Mouse (Mus musculus) CD4-positive helper T cell, adult 2 months (primary cell): ENCODE measurements around the gene Ankar.
A peak's percentile ranks its signal among the peaks of the same experiment; 100 is the strongest.

Experiments
- DNase-seq: peaks from one replicate; pipeline ENCODE4 v3.0.0-alpha.2; 2012; ENCODE audit warnings: low read depth, missing footprints, low spot score

The Ankar gene

GRCm38 (mm10) chr1:72711684-72712083, 11.3 kb upstream of the Ankar start:
- DNase-seq, result no peak

- peak; percentile 96 for DNase-seq
These were observed 10.6 kb upstream of the Ankar start, which contains the start of gene Rpl37a for GRCm38 (mm10) chr1:72710753-72711653. Gene Rpl37a (plus strand): TSS chr1:72711290.

- no peak for DNase-seq
These were observed 7.1 kb upstream of the Ankar start for GRCm38 (mm10) chr1:72707525-72707924.

GRCm38 (mm10) chr1:72698651-72699050, 1.7 kb downstream of the Ankar start:
- DNase-seq, result no peak

- DNase-seq, result peak; percentile 16
These were observed 4.1 kb downstream of the Ankar start for GRCm38 (mm10) chr1:72696256-72696655.

GRCm38 (mm10) chr1:72673070-72673469, 27.3 kb downstream of the Ankar start:
- DNase-seq, result no peak

DNA sequence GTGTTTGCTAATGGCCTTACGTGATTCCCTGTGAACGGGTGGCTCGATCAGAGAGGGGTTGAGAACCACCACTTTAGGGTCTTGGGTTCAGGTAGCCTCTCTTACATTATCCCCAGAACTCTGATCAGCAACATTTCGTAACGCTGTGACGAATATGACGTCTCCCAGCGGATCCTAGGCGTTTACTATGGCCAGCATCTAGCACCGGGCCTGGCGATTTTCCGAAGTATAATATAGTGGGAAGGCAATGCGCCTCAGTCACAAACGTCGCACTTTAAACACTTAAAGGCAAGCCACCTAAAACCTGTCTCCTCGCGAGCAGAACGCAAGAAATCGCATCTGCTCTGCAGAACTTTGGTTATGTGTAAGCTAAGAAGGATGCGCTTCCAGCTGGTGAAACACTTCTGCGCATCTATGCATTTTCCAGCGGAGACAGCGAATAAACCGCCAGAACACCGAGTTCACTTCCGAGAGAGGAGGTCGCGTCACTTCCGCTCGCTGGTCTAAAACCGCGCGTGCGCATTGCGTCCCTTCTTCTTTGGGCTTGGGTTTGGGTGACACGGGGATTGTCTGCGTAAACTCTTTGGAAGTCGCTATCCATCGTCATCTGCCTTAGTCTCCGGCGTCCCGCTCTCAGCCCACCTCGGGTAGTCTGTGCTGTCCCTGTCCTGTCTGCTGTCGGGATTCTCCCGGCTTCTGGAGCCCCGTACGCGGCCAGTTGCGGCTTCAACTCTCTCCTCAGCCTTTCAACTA, 59.5 kb downstream of the Ankar start:
- DNase-seq, result peak; percentile 3

DNA sequence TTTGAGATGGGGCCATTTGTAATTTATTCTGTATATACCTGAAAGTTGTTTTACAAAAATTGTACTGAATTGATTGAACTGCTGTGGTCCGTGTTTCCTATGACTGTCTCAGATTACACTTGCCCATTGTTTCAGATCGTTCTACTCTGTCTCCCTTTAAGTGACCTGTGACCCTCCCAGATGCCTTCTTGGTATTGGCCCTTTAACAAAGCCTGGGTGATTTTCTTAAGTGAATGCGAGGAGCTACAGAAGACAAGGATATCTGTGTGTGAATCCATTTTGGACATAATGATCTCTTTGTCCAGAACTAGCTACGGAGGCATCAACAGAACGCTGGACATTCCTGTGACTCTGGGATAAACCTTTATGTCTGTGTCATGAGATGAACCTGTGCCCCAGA, 65.2 kb downstream of the Ankar start:
- DNase-seq, result no peak

- DNase-seq, result no peak
These were observed 88.2 kb downstream of the Ankar start for GRCm38 (mm10) chr1:72612172-72612571.

GRCm38 (mm10) chr1:72609887-72610877, 90.2 kb downstream of the Ankar start:
- DNase-seq, result no peak

- DNase-seq, result no peak
These were observed 91.2 kb downstream of the Ankar start for GRCm38 (mm10) chr1:72609129-72609528.

DNA sequence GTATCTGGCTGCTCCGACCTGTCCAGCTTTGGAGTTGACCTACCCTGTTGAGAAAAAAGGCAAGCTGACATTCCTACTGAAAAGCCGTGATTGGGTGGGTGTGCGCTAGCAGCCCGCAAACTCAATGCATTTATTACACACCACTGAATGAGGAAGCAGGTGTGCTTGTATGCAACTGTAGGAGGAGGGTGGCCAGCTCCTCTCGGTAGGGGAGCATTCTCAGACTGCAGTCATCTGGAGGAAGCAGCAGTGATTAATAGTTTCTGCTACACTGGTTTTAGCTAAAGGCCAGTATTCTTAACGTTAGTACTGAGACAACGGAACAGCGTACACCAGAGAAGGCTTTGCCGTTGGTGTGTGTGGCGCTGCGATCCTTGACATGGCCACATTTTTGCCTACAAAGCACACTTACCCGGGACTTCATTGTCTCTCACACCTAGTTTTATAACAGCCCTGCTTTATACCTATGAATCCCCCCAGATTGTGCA, 94.1 kb downstream of the Ankar start:
- DNase-seq, result no peak

DNA sequence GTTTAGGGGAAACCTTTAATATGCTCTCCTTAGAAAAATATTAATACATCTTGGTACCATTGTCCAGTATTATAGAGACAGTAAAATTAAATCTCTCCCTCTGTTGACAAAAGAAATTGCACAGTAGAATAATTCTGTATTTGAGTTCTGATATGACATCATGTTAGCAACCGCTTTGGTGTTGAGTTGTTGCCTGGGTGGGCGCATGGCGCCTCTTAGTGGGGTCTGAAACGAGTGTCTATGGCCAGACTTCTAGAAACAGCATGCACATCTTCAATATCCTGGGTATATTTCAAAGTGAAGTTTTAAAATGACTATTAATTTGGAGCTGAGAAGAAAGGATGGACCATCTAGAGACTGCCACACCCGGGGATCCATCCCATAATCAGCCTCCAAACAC, 97.6 kb downstream of the Ankar start:
- DNase-seq, result no peak

GRCm38 (mm10) chr1:72602186-72602585, 98.2 kb downstream of the Ankar start:
- no peak for DNase-seq

DNA sequence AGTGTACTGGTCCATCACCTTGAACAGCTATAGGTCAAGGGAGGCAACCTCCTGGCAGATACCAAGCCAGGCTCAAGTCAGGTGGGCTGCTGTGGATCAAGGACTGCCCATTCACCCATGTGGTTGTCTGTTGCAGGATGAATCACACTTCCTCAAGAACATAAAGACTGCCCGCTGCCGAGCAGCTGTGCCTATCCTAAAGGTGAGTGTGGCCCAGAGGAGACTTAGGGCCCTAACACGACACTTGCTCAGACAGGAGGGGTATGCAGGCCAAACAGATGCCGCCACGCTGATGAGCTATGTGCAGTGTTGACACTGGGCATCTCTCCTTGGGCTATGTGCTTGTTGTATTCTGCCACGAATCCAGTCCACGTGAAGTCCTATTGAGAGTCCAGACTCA, 99.1 kb downstream of the Ankar start:
- DNase-seq, result no peak

GRCm38 (mm10) chr1:72600778-72601177, 99.6 kb downstream of the Ankar start:
- DNase-seq, result no peak

DNA sequence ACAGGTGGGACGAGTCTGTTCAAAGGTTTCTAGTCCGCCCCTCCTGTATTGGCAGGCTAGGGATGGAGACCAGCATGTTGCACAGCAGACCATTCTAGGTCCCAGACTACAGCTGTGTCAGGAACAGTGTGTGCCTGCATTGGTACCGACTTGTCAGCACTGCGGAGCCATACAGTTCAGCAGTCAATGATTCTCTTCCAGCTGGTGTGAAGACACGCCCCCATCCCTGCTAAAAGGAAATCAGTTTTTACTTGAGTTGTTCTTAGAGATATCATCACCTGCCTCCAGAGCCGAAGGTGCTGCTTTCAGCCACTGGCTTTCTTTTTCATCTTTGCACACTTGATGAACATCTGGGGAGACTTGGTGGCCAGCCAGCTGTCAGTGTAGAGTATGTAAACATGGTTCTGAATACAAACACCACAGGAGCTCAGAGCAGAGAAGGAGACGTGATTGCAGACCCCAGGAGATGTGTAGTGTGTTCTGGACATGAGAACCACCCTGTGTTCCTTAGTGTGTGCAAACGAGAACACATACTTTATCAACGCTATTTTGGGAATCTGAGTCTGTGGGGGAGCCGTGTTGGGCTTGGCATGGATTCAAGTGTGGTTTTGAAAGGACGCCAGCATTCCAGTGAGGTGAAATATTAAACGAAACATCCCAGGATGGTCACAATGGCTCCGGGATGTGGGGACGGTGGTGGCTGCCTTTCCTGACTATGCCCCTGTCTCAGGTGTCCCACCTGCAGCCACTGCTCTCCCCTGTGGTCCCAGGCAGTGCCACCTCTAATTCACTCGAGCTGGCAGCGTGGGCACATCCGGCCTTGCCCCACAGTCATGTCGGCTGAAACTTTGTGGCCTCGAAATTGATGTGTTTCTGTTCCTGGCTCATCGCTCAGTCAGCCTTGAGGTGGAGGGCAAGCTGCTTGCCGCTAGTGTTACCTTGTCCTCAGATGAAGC, 101.0 kb downstream of the Ankar start:
- no peak for DNase-seq

DNA sequence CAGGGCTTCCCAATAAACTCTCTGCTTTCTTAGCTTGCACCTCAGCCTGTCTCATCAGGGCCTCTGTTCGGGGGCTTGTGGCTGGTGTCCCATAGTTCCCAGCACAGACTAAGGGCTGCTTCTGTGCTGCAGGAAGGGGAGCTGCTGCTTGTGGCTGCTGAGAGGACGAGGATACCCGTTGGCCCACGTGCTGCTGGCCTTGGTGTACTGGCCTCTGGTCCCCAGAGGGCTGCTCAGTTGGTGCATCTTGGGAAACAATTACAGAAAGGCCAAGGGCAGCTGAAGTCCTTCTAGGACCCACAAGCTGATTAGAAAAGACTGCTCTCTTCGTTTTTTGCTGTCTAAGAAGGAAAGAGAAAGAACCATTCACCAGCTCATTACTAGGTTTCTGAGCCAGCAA, 104.1 kb downstream of the Ankar start:
- DNase-seq, result no peak

GRCm38 (mm10) chr1:72595686-72596085, 104.7 kb downstream of the Ankar start:
- DNase-seq, result no peak

DNA sequence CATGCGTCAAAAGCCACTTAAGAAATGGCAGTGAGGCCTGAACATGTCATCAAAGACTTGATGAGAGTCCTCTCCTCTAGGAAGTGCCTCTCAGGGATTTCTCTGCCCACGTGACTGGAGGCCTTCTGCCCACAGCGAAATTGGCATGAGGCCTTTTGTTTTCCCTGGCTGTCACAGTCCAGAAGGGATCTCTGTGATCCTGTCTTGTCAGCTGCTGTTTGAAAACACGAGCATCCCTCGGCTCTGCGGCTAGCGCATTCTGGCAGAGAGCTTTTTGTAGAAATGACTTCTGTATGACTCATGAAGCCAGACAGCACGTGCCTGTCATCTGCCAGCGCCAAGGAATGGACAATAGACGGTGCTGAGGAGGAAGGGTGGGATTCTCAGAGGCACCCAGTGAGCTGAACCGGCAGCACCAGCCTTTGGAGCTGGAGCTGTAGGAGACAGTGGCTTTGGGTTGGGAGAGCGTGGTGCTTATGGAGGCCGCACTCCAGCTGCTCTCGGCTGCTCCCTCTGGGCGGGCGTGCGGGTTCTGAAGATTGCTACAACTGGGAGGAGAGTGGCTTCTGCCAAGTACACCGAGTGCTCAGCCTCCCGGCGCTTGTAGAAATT, 106.9 kb downstream of the Ankar start:
- no peak for DNase-seq
